Mouse (Mus musculus): ENCODE data around the gene Aldh16a1. TPM values are rescaled to one million over a fixed set of nuclear protein-coding genes. Genes with fewer than 3 reads are reported as not detected.
"Not testable (repeated sequence)": the region's sequence is repeated elsewhere in the genome, so short reads cannot be mapped to it uniquely, and the experiment has no call there.

The Aldh16a1 gene
- polyA plus RNA-seq, 1 experiment from 2014 or later, result 46.4 TPM

DNA sequence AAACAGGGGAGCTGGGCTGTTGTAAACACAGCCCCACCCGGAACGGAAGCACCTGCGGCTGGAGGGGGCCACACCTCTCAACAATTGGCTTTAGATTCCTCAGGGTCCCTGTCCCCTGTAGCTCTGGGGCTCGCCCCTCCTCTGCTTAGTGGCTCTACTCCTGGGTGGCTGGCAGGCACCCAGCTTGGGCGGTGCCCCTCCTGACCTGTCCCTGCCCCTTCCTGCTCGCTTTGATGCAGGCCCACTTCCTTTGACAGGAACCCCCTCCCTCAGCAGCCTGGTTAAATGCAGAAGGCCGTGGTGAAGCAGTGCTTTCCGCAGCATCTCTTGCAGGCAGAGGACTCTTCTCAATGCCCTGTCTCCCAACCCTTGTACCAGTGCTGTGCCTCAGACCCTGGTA is 33.0 kb downstream of the Aldh16a1 start:
- peak overlapping the region; percentile 7; the same call in 1 of the 2 replicates for H3K4me3 ChIP-seq
- peaks cover 75% of the 10 kb centered on the region for H3K36me3 ChIP-seq
- H3K9ac ChIP-seq, result peak overlapping the region; percentile 31; the same call in 1 of the 2 replicates
- H3K9me3 ChIP-seq, result no peaks in the 10 kb centered on the region
- peak overlapping the region; percentile 94; the same call in 1 of the 2 replicates for H3K4me2 ChIP-seq (replicated peaks)
- no peaks in the 10 kb centered on the region for H3K27me3 ChIP-seq
- peaks cover 40% of the 10 kb centered on the region for H3K4me1 ChIP-seq
- no peak overlapping the region for H3K27ac ChIP-seq
- no peak for ATAC-seq (ENCODE audit: low FRiP score, low read depth)
- WGBS, result 61% methylated on average over 8 of the region's 8 CpGs

DNA sequence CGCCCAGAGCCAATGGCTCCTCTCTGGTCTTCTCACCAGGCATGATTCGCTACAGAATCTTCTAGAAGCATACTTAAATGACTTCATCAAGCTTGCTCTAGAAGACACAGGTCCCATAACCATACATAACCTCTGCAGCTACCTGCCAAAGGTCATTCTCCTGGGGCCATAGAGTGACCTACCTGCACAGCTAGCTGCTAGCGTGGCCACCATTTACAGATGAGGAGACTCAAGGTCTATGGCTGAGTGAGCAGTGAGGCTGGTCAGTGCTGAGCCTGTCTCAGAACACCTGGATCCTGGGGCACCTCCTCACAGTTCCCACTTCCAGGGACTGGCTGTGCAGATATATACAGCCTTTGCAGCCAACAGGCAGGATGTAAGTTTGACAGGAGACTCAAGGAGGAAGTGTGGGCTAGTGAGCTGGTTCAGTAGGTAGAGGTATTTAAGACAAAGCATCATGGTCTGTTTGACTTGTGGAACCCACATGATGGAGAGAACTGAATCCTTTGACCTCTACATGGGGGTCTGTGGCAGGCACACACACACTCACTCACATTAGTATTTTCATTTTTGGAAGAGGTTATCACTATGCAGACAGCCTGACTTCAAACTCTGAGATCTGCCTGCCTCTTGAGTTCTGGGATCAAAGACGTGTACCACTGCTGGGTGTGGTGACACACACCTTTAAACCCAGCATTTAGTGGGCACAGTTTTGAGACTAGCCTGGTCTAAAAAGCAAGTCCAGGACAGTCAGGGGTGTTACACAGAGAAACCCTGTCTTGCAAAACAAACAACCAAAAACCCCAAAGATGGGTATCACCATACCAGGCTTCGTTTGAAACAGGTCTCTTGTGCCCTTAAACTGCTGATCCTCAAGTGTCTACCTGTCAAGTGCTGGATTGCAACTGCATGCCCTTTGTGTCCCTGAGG is 34.3 kb downstream of the Aldh16a1 start:
- 79% methylated on average over 5 of the region's 5 CpGs for WGBS
- Histone ChIP-seq H3K36me3 (peaks cover 61% of the 10 kb centered on the region), H3K4me2 (replicated peaks) (no peak overlapping the region), H3K4me1 (peaks cover 27% of the 10 kb centered on the region), H3K4me3 (no peak overlapping the region), H3K9me3 (no peaks in the 10 kb centered on the region), H3K27ac (no peak overlapping the region), H3K9ac (no peak overlapping the region), H3K27me3 (no peaks in the 10 kb centered on the region)
- no peak for ATAC-seq (ENCODE audit: low FRiP score, low read depth)

DNA sequence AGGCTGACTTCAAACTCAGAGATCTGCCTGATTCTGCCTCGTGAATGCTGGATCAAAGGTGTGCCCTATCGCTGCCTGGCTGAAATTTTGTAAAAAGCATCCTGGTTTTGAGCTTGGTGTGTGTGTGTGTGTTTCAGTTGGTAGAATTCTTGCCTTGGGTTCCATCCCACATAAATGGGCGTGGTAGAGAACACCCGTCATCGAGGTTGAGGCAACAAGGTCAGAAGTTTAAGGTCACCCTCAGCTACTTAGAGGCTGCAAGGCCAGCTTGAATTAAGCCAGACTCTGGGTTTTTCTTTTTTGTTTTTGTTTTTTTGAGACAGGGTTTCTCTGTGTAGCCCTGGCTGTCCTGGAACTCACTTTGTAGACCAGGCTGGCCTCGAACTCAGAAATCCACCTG is 36.0 kb downstream of the Aldh16a1 start:
- Histone ChIP-seq H3K36me3 (peaks cover 57% of the 10 kb centered on the region), H3K27ac (no peak overlapping the region), H3K4me3 (no peak overlapping the region), H3K9ac (no peak overlapping the region), H3K27me3 (no peaks in the 10 kb centered on the region), H3K4me2 (replicated peaks) (no peak overlapping the region), H3K9me3 (no peaks in the 10 kb centered on the region), H3K4me1 (peaks cover 21% of the 10 kb centered on the region)
- no peak for ATAC-seq (ENCODE audit: low FRiP score, low read depth)
- 91% methylated on average over 6 of the region's 6 CpGs for WGBS

DNA sequence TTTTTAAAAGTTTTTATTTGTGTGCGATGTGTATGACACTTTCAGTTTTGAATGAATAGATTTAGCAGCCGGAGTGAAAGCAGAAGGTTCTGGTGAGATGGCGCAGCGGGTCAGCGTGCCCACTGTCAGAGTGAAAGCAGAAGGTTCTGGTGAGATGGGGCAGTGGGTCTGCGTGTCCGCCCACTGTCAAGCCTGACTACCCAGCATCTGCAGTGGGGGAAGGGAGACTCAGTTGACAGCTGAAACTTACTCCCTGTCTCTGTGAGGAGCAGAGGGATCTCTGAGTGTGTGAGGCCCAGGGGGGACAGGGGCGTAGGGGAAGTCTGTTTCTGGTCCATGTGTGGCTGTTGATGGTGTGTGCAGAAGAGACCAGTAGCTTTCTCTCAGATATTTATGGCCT is 36.8 kb downstream of the Aldh16a1 start:
- Histone ChIP-seq H3K36me3 (peaks cover 50% of the 10 kb centered on the region), H3K9me3 (no peaks in the 10 kb centered on the region), H3K27ac (no peak overlapping the region), H3K4me1 (peaks cover 14% of the 10 kb centered on the region), H3K4me2 (replicated peaks) (no peak overlapping the region), H3K4me3 (no peak overlapping the region), H3K9ac (no peak overlapping the region), H3K27me3 (no peaks in the 10 kb centered on the region)
- WGBS, result 85% methylated on average over 8 of the region's 8 CpGs
- no peak for ATAC-seq (ENCODE audit: low FRiP score, low read depth)

DNA sequence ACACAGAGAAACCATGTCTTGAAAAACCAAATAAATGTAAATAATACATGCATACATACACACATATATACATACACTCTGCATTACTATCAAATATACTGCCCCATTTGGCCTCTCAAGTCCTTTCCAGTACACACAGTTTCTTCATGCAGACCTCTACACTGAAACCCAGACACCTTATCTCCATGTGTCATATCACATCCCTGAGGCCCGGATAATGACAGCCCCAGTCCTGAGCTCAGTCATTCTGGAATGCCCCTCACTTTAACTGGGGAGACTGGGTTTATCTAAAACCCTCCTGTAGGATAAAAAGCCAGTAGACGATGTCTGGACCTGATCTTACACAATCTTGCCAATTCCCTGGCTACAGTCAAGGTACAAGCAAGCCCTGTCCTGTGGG is 40.9 kb downstream of the Aldh16a1 start:
- 69% methylated on average over 2 of the region's 2 CpGs for WGBS
- no peak for ATAC-seq (ENCODE audit: low FRiP score, low read depth)
- peaks cover 11% of the 10 kb centered on the region; the same call in 1 of the 2 replicates for H3K36me3 ChIP-seq
- no peaks in the 10 kb centered on the region for H3K4me1 ChIP-seq
- H3K9ac ChIP-seq, result no peak overlapping the region
- no peaks in the 10 kb centered on the region for H3K27me3 ChIP-seq
- no peak overlapping the region for H3K4me2 ChIP-seq (replicated peaks)
- no peak overlapping the region for H3K4me3 ChIP-seq
- no peaks in the 10 kb centered on the region for H3K9me3 ChIP-seq
- no peak overlapping the region for H3K27ac ChIP-seq

DNA sequence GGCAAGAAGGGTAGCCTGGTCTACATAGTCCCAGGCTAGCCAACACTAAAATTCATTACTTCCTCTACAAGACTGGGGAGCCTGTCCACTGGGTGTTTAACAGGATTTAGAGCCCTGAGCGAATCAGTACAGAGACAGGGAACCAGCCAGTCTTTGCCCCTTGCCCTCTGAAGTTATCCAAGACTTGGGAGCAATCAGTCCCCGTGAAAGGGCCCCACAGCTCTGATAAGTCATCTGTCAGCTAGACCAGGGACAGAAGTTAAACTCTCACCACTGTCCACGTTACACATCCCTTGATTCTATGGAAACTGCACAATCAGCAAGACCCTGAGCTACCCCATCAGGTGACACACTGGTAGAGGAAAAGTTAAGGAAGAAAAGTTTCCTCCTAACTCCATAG is 41.9 kb downstream of the Aldh16a1 start:
- H3K4me1 ChIP-seq, result no peaks in the 10 kb centered on the region
- H3K9me3 ChIP-seq, result no peaks in the 10 kb centered on the region
- ATAC-seq (ENCODE audit: low FRiP score, low read depth), result no peak
- H3K4me3 ChIP-seq, result no peak overlapping the region
- no peak overlapping the region for H3K27ac ChIP-seq
- peaks cover 1% of the 10 kb centered on the region; the same call in 1 of the 2 replicates for H3K36me3 ChIP-seq
- no peak overlapping the region for H3K9ac ChIP-seq
- no peaks in the 10 kb centered on the region for H3K27me3 ChIP-seq
- H3K4me2 ChIP-seq (replicated peaks), result no peak overlapping the region
- WGBS, result 65% methylated on average over 3 of the region's 3 CpGs

DNA sequence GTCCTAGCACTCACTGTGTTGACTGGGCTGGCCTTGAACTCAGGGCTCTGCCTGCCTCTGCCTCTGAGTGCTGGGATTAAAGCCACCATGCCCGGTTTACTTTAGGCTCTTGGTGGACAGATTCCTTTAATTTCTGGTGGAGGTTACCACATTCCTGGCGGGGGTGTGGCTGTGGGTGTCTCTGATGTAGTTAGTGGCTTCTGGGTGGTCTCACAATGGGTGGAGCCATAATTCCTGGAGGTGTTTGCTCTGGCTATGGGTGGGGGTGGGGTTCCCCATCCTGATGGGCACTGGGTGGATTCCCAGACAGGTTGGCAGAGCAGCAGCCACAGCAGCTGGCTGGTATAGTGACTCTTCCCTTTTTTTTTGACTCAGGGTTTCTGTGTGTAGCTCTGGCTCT is 42.4 kb downstream of the Aldh16a1 start:
- H3K27me3 ChIP-seq, result no peaks in the 10 kb centered on the region
- H3K4me3 ChIP-seq, result no peak overlapping the region
- H3K9me3 ChIP-seq, result no peaks in the 10 kb centered on the region
- H3K9ac ChIP-seq, result no peak overlapping the region
- H3K27ac ChIP-seq, result no peak overlapping the region
- WGBS, result 61% methylated on average over 2 of the region's 2 CpGs
- no peaks in the 10 kb centered on the region for H3K4me1 ChIP-seq
- no peak for ATAC-seq (ENCODE audit: low FRiP score, low read depth)
- H3K4me2 ChIP-seq (replicated peaks), result no peak overlapping the region
- no peaks in the 10 kb centered on the region for H3K36me3 ChIP-seq

DNA sequence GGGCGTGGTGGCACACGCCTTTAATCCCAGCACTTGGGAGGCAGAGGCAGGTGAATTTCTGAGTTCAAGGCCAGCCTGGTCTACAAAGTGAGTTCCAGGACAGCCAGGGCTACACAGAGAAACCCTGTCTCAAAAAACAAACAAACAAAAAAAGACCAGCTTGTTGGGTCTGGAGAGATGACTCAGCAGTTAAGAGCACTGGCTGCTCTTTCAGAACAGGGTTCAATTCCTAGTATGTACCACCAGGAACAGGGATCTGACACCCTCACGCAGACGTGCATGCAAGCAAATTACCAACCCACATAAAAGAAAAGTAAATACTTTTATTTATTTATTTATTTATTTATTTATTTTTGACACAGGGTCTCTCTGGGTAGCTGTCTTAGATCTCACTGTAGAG is 44.3 kb downstream of the Aldh16a1 start:
- not testable (repeated sequence) for H3K4me1 ChIP-seq; H3K4me2 ChIP-seq (replicated peaks); H3K9me3 ChIP-seq; H3K9ac ChIP-seq; H3K4me3 ChIP-seq; H3K27me3 ChIP-seq; H3K36me3 ChIP-seq; ATAC-seq (ENCODE audit: low FRiP score, low read depth); H3K27ac ChIP-seq
- 91% methylated on average over 4 of the region's 4 CpGs for WGBS

DNA sequence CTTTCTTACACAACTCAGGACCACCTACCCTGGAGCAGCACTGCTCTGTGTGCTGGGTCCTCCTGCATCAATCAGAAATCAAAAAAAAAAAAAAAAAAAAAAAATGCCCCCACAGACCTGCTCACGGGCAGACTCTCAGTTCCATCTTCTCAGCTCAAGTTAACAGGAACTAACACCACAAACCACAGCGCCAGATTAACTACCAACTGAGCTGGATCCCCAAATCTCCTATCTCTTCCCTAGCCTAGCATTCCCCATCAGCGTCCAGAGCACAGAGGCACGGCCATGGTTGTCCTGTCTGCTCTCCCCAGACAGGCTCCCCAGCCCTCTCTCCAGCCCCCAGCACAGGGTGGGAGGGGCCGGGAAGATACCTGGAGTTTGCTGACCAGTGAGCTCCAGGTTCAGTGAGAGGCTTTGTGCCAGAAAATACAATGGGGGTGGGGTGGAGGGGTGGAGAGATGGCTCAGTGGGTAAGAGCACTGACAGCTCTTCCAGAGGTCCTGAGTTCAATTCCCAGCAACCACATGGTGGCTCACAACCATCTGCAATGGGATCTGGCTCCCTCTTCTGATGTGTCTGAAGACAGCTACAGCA is 47.2 kb downstream of the Aldh16a1 start:
- H3K4me2 ChIP-seq (replicated peaks), result no peak overlapping the region
- no peak overlapping the region for H3K27ac ChIP-seq
- H3K27me3 ChIP-seq, result no peaks in the 10 kb centered on the region
- no peaks in the 10 kb centered on the region for H3K36me3 ChIP-seq
- H3K9me3 ChIP-seq, result no peaks in the 10 kb centered on the region
- H3K4me3 ChIP-seq, result no peak overlapping the region
- H3K9ac ChIP-seq, result no peak overlapping the region
- ATAC-seq (ENCODE audit: low FRiP score, low read depth), result no peak
- WGBS, result 68% methylated on average over 5 of the region's 5 CpGs
- peaks cover 21% of the 10 kb centered on the region for H3K4me1 ChIP-seq

DNA sequence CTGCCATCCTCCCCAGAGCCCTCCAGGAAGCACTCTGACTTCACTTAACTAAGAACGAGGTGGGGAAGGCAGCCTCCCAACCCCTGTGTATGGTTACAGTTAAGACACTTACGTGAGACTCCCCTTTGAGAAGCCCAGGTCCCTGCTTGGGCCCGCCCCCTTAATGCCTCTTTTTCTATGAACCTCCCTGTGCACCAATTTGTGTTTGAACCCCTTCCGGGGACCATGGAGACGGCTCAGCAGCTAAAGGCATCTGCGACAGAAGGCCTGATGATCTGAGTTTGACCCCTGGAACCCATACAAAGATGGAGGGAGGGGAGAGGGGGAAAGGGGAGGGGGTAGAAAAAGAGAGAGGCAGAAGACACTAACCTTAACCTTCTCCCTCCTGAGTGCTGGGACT is 47.9 kb downstream of the Aldh16a1 start:
- WGBS, result 44% methylated on average over 6 of the region's 6 CpGs
- Histone ChIP-seq H3K9ac (no peak overlapping the region), H3K27me3 (no peaks in the 10 kb centered on the region), H3K4me2 (replicated peaks) (no peak overlapping the region), H3K9me3 (no peaks in the 10 kb centered on the region), H3K4me3 (no peak overlapping the region), H3K4me1 (peaks cover 24% of the 10 kb centered on the region), H3K27ac (no peak overlapping the region), H3K36me3 (no peaks in the 10 kb centered on the region)
- no peak for ATAC-seq (ENCODE audit: low FRiP score, low read depth)

DNA sequence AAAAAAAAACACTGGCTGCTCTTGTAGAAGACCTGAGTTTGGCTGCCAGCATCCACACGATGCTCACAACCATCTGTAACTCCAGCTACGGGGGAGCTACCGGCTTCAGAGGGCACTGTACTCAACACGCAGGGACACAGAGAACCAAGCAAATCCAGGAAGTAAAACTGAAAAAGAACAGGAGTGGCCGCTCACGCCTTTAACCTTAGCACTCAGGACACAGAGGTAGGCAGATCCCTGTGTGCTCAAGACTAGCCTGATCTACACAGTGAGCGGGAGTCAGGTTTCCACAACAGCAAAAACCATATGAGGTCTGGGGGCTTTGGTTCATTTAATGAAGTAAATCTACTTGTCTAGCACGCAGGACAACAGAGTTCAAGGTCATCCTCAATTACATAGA is 48.9 kb downstream of the Aldh16a1 start:
- Histone ChIP-seq H3K4me1 (peaks cover 24% of the 10 kb centered on the region), H3K4me2 (replicated peaks) (no peak overlapping the region), H3K36me3 (no peaks in the 10 kb centered on the region), H3K4me3 (no peak overlapping the region), H3K27ac (no peak overlapping the region), H3K9me3 (no peaks in the 10 kb centered on the region), H3K27me3 (no peaks in the 10 kb centered on the region), H3K9ac (no peak overlapping the region)
- ATAC-seq (ENCODE audit: low FRiP score, low read depth), result no peak
- WGBS, result 69% methylated on average over 8 of the region's 8 CpGs

DNA sequence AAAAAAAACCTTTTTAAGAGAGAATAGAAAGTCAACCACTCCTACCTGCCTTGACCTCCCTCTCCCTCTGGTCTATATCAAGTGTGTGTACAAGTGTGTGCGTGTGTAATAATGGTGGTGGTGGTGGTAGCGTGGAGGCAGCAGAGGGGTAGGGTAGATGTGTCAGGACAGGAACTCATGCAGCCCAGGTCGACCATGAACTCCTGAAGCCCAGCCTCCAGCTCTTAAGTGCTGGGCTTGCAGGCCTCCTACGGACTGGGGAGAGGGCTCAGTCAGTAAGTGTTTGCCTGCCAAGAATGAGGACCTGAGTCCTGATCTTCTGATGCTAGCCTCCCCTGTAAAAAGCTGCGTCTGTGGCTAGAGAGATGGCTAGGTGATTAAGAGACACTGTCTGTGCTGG is 49.4 kb downstream of the Aldh16a1 start:
- Histone ChIP-seq H3K27me3 (no peaks in the 10 kb centered on the region), H3K4me1 (peaks cover 24% of the 10 kb centered on the region), H3K4me2 (replicated peaks) (no peak overlapping the region), H3K36me3 (no peaks in the 10 kb centered on the region), H3K27ac (no peak overlapping the region), H3K9me3 (no peaks in the 10 kb centered on the region), H3K4me3 (no peak overlapping the region), H3K9ac (no peak overlapping the region)
- WGBS, result 71% methylated on average over 5 of the region's 5 CpGs
- no peak for ATAC-seq (ENCODE audit: low FRiP score, low read depth)
